Mouse (Mus musculus): ENCODE measurements around the gene Etnk2.

GRCm38 (mm10) chr1:133408880-133409516 is 45.6 kb downstream of the Etnk2 start:
- TF ChIP-seq POLR2A (IDR thresholded peaks at IDR 0.05; ENCODE audit: low read depth, low read length) (no peak), CTCF (conservative IDR thresholded peaks at IDR 0.05; ENCODE audit: insufficient read depth, insufficient read length, low read depth, low read length) (no peak)

All from kidney, adult 2 months (tissue).